In genomic region chr8:112348323-112348722, GRCm38 (mm10) we compare ENCODE assay signal across 10 mouse cellular contexts.
DNase-seq lines count a peak whose midpoint lies in the region; ATAC-seq and TF ChIP-seq lines count a peak whose summit lies in the region.
"Had no signal": no experiment of that assay in that cellular context is flagged by ENCODE, and none has a peak within 500 bp of the region (broad histone marks: within the 10 kb centered on the region; RNA-seq: fewer than 3 reads in every experiment).

No protein-coding gene starts in this region.

- no peak for TF ChIP-seq EP300 in heart, adult 2 months (IDR thresholded peaks at IDR 0.05; ENCODE audit: insufficient read depth, low read depth, low read length)

- peak; percentile 18 for TF ChIP-seq CTCF in heart, adult 2 months (IDR thresholded peaks at IDR 0.05)

- DNase-seq in heart, adult 2 months: no peak
- DNase-seq in heart, adult 9 months (ENCODE audit: low spot score in 2 of 2): no peak
- peak; percentile 64 for DNase-seq in brain, adult 2 months (ENCODE audit: low read depth, low spot score)
- DNase-seq in forelimb bud, embryonic 11.5 days (ENCODE audit: low read depth, low spot score): peak; percentile 68
- DNase-seq in heart, postnatal 25 days (ENCODE audit: low spot score): no peak

- intact Hi-C loops in heart, adult 2 months (cut with DNase I): no loop called here
- intact Hi-C loops in heart, postnatal 25 days (cut with DNase I): no loop called here

- TF ChIP-seq POLR2A in heart, adult 2 months (IDR thresholded peaks at IDR 0.05; ENCODE audit: insufficient read depth, low read depth, low read length): no peak

- WGBS in heart, adult 2 months: 31% methylated on average over 5 of the region's 5 CpGs
- WGBS in midbrain, embryonic 15.5 days: 23% methylated on average over 5 of the region's 5 CpGs
- WGBS in kidney, embryonic 14.5 days: 33% methylated on average over 5 of the region's 5 CpGs

- H3K4me3 ChIP-seq in heart, adult 2 months: no peak overlapping the region
- no peak overlapping the region for H3K4me3 ChIP-seq in midbrain, embryonic 15.5 days
- no peak overlapping the region for H3K4me3 ChIP-seq in kidney, embryonic 14.5 days (ENCODE audit: low read length)
- H3K4me3 ChIP-seq: heart, embryonic 13.5 days had no signal

- H3K4me1 ChIP-seq in heart, adult 2 months (ENCODE audit: control insufficient read depth, insufficient read depth, low read length): no peaks in the 10 kb centered on the region
- H3K4me1 ChIP-seq in midbrain, embryonic 15.5 days: peaks cover 3% of the 10 kb centered on the region; the same call in 1 of the 2 replicates
- no peaks in the 10 kb centered on the region for H3K4me1 ChIP-seq in kidney, embryonic 14.5 days (ENCODE audit: control insufficient read depth, insufficient read depth, low read length)
- H3K4me1 ChIP-seq: heart, embryonic 13.5 days had no signal

- ATAC-seq in midbrain, embryonic 15.5 days (replicated peaks): no peak
- no peak for ATAC-seq in kidney, embryonic 14.5 days (ENCODE audit: low FRiP score, low TSS enrichment)
- ATAC-seq in inflammation-experienced regulatory T-cells, adult 6 months: no peak

- no peak overlapping the region for H3K9ac ChIP-seq in heart, adult 2 months (ENCODE audit: low read depth, low read length)
- H3K9ac ChIP-seq in midbrain, embryonic 15.5 days: no peak overlapping the region
- H3K9ac ChIP-seq in kidney, embryonic 14.5 days (ENCODE audit: low read depth, low read length): no peak overlapping the region
- H3K9ac ChIP-seq: heart, embryonic 13.5 days had no signal

- no peaks in the 10 kb centered on the region for H3K9me3 ChIP-seq in midbrain, embryonic 15.5 days
- no peaks in the 10 kb centered on the region for H3K9me3 ChIP-seq in kidney, embryonic 14.5 days (ENCODE audit: control insufficient read depth, low read length)
- H3K9me3 ChIP-seq: heart, embryonic 13.5 days had no signal

- no peaks in the 10 kb centered on the region for H3K27me3 ChIP-seq in heart, adult 2 months (ENCODE audit: control insufficient read depth, insufficient read depth, low read length)
- no peaks in the 10 kb centered on the region for H3K27me3 ChIP-seq in midbrain, embryonic 15.5 days (replicated peaks)
- no peaks in the 10 kb centered on the region for H3K27me3 ChIP-seq in kidney, embryonic 14.5 days (ENCODE audit: control insufficient read depth, insufficient read depth, low read length)
- H3K27me3 ChIP-seq: heart, embryonic 13.5 days had no signal

- no peaks in the 10 kb centered on the region for H3K79me2 ChIP-seq in heart, adult 2 months (replicated peaks; ENCODE audit: control insufficient read depth, insufficient read depth, low read length)

- peak overlapping the region; percentile 35; the same call in 1 of the 2 replicates for H3K4me2 ChIP-seq in midbrain, embryonic 15.5 days
- H3K4me2 ChIP-seq in kidney, embryonic 14.5 days (replicated peaks; ENCODE audit: low read depth, low read length): no peak overlapping the region
- H3K4me2 ChIP-seq: heart, embryonic 13.5 days; liver, embryonic 11.5 days had no signal

- no peaks in the 10 kb centered on the region for H3K36me3 ChIP-seq in heart, adult 2 months (ENCODE audit: control insufficient read depth, insufficient read depth, low read length)
- no peaks in the 10 kb centered on the region for H3K36me3 ChIP-seq in midbrain, embryonic 15.5 days (replicated peaks)
- no peaks in the 10 kb centered on the region for H3K36me3 ChIP-seq in kidney, embryonic 14.5 days (ENCODE audit: control insufficient read depth, insufficient read depth, low read length)
- H3K36me3 ChIP-seq: heart, embryonic 13.5 days had no signal

- no peak overlapping the region for H3K27ac ChIP-seq in heart, adult 2 months
- H3K27ac ChIP-seq in midbrain, embryonic 15.5 days: peak overlapping the region; percentile 43
- H3K27ac ChIP-seq in kidney, embryonic 14.5 days (ENCODE audit: low read depth, low read length): no peak overlapping the region
- H3K27ac ChIP-seq: heart, embryonic 13.5 days had no signal

Comparison
In these comparisons a context has a peak if more than half of its experiments do, and no peak if none do; other contexts are left out.
1. DNase-seq: peak in brain, adult 2 months (single experiment) and forelimb bud, embryonic 11.5 days (single experiment); none in heart, adult 2 months (0 of 2), heart, adult 9 months (0 of 2) and heart, postnatal 25 days (single experiment).